In genomic region chr15:101854294-101854693, GRCm38 (mm10) we compare ENCODE assay signal across 22 mouse cellular contexts. TPM values are rescaled to one million over a fixed set of nuclear protein-coding genes. Genes with fewer than 3 reads are reported as not detected.
"Had no signal": no experiment of that assay in that cellular context is flagged by ENCODE, and none has a peak within 500 bp of the region (broad histone marks: within the 10 kb centered on the region; RNA-seq: fewer than 3 reads in every experiment).

No protein-coding gene starts in this region.

- H3K27ac ChIP-seq: kidney, postnatal 0 days; liver, embryonic 12.5 days; lung, embryonic 15.5 days; macrophage; midbrain, embryonic 13.5 days had no signal

- H3K36me3 ChIP-seq: liver, embryonic 12.5 days; lung, embryonic 15.5 days; midbrain, embryonic 13.5 days; stomach, embryonic 15.5 days had no signal

- ATAC-seq: liver, embryonic 12.5 days; midbrain, embryonic 13.5 days had no signal

- H3K4me3 ChIP-seq: liver, embryonic 12.5 days; lung, embryonic 15.5 days; megakaryocyte, embryonic 14.5 days; midbrain, embryonic 13.5 days; stomach, embryonic 15.5 days had no signal

- H3K4me2 ChIP-seq: liver, embryonic 12.5 days; lung, embryonic 15.5 days; midbrain, embryonic 13.5 days; stomach, embryonic 15.5 days had no signal

- DNase-seq: kidney, adult 11 months; kidney, adult 9 months; layer of hippocampus, adult 9-11 months; layer of hippocampus, postnatal 36 days; left cerebral cortex, postnatal 4 days; lung, postnatal 14 days; right cerebral cortex, postnatal 4 days; spleen, adult 18-20 months; thymus, postnatal 14 days had no signal

- H3K27me3 ChIP-seq: stomach, embryonic 15.5 days had no signal

- H3K9ac ChIP-seq: liver, embryonic 12.5 days; lung, embryonic 15.5 days; midbrain, embryonic 13.5 days; stomach, embryonic 15.5 days had no signal

- H3K9me3 ChIP-seq: liver, embryonic 12.5 days; lung, embryonic 15.5 days; megakaryocyte, embryonic 14.5 days; midbrain, embryonic 13.5 days; stomach, embryonic 15.5 days had no signal

- H3K4me1 ChIP-seq: liver, embryonic 12.5 days; lung, embryonic 15.5 days; megakaryocyte, embryonic 14.5 days had no signal

RNA-seq across cellular contexts. Expression of gene Krt1, which starts 3.7 kb away (rescaled TPM):
- polyA plus RNA-seq: liver, embryonic 16.5 days; macrophage had no signal

RNA-seq across cellular contexts. Expression of gene Krt77, which starts 15.2 kb away (rescaled TPM):
- polyA plus RNA-seq: kidney, postnatal 0 days; large intestine, adult 2 months; liver, embryonic 12.5 days; liver, embryonic 16.5 days; lung, embryonic 15.5 days; macrophage; midbrain, embryonic 13.5 days had no signal

RNA-seq across cellular contexts. Expression of gene Krt2, which starts 36.3 kb away (rescaled TPM):
- total RNA-seq: left cerebral cortex, postnatal 4 days; midbrain, postnatal 0 days had no signal
- polyA plus RNA-seq: kidney, postnatal 0 days; large intestine, adult 2 months; liver, embryonic 12.5 days; liver, embryonic 16.5 days; lung, embryonic 15.5 days; macrophage; midbrain, embryonic 13.5 days; midbrain, postnatal 0 days; neural tube, embryonic 14.5 days; stomach, embryonic 15.5 days had no signal

RNA-seq across cellular contexts. Expression of gene Krt76, which starts 38.4 kb away (rescaled TPM):
- total RNA-seq: layer of hippocampus, postnatal 36 days; left cerebral cortex, postnatal 10 days; left cerebral cortex, postnatal 4 days; midbrain, postnatal 0 days had no signal
- polyA plus RNA-seq: kidney, postnatal 0 days; limb, embryonic 14.5 days; liver, embryonic 12.5 days; liver, embryonic 16.5 days; lung, embryonic 15.5 days; macrophage; midbrain, embryonic 13.5 days; midbrain, postnatal 0 days; neural tube, embryonic 14.5 days; stomach, embryonic 15.5 days had no signal

RNA-seq across cellular contexts. Expression of gene Krt73, which starts 52.1 kb away (rescaled TPM):
- polyA plus RNA-seq: kidney, postnatal 0 days; large intestine, adult 2 months; liver, embryonic 12.5 days; liver, embryonic 16.5 days; lung, embryonic 15.5 days; macrophage; stomach, embryonic 15.5 days had no signal
